ENCODE assay signal across 11 mouse cellular contexts in the genomic region with DNA sequence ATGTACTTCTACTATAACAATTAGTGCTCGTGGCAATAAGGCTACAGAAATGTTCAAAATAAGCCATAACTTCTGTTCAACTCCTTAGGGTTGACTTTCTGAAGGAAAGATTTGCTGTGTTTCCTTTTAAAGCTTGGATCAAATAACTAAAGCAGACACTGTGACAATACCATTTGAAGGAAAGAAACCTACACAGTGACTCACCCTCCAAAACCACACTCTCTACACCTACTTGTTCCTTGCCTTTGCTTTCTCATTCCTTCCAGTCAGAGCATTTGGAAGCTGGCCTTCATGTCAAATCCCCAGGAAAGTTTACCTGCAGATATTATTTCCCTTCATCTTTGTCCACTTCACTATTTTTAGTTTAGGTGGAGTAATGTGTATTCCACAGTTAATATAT.
"Had no signal": no experiment of that assay in that cellular context is flagged by ENCODE, and none has a peak within 500 bp of the region (broad histone marks: within the 10 kb centered on the region; RNA-seq: fewer than 3 reads in every experiment).

No protein-coding gene starts in this region.

- DNase-seq: liver, postnatal 0 days; lung, adult 2 months; lung, postnatal 14 days; lung, postnatal 36 days; right cerebral cortex, postnatal 25 days; thymus, adult 18-20 months; thymus, postnatal 14 days; thymus, postnatal 36 days had no signal

- ATAC-seq: liver, postnatal 0 days; lung, postnatal 0 days; midbrain, embryonic 13.5 days; midbrain, embryonic 15.5 days had no signal
